Mouse (Mus musculus) thymus, adult 2 months (tissue): ENCODE results near the gene Homer1. TPM values are rescaled to one million over a fixed set of nuclear protein-coding genes. Genes with fewer than 3 reads are reported as not detected.

Experiments used
- DNase-seq: peaks from one replicate; pipeline ENCODE4 v3.0.0; 2021
- H3K27ac ChIP-seq: fragments of 200-500 bp; 2 replicates; pipeline ENCODE4 v1.5.1; 2012; ENCODE audit warnings: low read length, control low read depth; ENCODE audit not compliant: control insufficient read depth, insufficient read depth
- H3K27me3 ChIP-seq: fragments of 200-500 bp; 2 replicates; pipeline ENCODE4 v1.6.1; 2012; ENCODE audit warnings: mild to moderate bottlenecking, low read length, moderate library complexity, mixed read lengths; ENCODE audit not compliant: control insufficient read depth, insufficient read depth
- H3K36me3 ChIP-seq: fragments of 200-500 bp; 2 replicates; pipeline ENCODE4 v1.6.1; 2012; ENCODE audit warnings: mild to moderate bottlenecking, low read length, moderate library complexity; ENCODE audit not compliant: control insufficient read depth, insufficient read depth
- H3K4me1 ChIP-seq: fragments of 200-500 bp; replicated peaks from 2 replicates; pipeline ENCODE4 v1.6.1; 2012; ENCODE audit warnings: low read length; ENCODE audit not compliant: control insufficient read depth, insufficient read depth
- H3K4me3 ChIP-seq: fragments of 200-500 bp; 2 replicates; pipeline ENCODE4 v1.5.1; 2012; ENCODE audit warnings: mild to moderate bottlenecking, low read length, control low read depth, moderate library complexity; ENCODE audit not compliant: control insufficient read depth, insufficient read depth
- CTCF ChIP-seq: fragments of 200-500 bp; IDR thresholded peaks from 2 replicates; pipeline ENCODE4 v1.5.1; 2012; ENCODE audit warnings: mild to moderate bottlenecking, control low read depth, low read length, moderate library complexity, borderline replicate concordance; ENCODE audit not compliant: control insufficient read depth, poor library complexity, insufficient read depth; ENCODE audit errors: extremely low read depth
- POLR2A ChIP-seq: fragments of 200-500 bp; IDR thresholded peaks from 2 replicates; pipeline ENCODE4 v1.6.1; 2012; ENCODE audit warnings: mild to moderate bottlenecking, low read length, control low read depth, moderate library complexity; ENCODE audit not compliant: control insufficient read depth, poor library complexity, insufficient read depth; ENCODE audit errors: extremely low read depth
- WGBS: fragments of 180-500 bp; shearing (Covaris S2); methylation state at CpG from one replicate; pipeline ENCODE4 v1.1.7; 2018; 5-methylcytosine and 5-hydroxymethylcytosine counted together
- polyA plus RNA-seq: library from polyadenylated mRNA; depleted of rRNA; stranded (reverse); fragments of >200 nt; gene quantifications from 2 replicates; pipeline ENCODE4 v1.2.3, GENCODE M21; 2012

Gene Homer1
- polyA plus RNA-seq, 1 experiment = 2.5 TPM

DNA sequence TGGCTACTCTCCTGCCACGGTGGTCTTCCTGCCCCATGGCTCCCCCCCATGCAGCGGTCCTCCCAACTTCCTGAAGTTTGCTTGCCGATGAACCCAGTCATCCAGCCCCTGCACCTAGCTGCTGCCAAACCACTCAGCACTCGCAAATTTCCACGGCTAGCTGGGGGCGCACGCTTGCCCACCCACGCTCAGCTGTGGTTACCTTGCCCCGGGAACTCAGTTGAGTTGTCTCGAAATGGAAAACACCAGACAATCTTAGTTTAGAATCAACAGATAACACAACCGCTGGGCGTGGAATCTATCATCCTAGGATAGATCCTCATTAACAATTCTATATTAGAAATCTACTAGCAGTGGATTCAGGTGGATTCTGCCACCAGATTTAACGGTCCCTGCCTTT is 33.1 kb downstream of the Homer1 start:
- Histone ChIP-seq H3K27me3 (no peaks in the 10 kb centered on the region), H3K36me3 (no peaks in the 10 kb centered on the region), H3K4me1 (no peaks in the 10 kb centered on the region), H3K27ac (no peak overlapping the region), H3K4me3 (no peak overlapping the region)
- WGBS = 90% methylated on average over 13 of the region's 13 CpGs
- DNase-seq = no peak
- TF ChIP-seq POLR2A (no peak), CTCF (no peak)

GRCm38 (mm10) chr13:93335337-93335736 is 35.9 kb downstream of the Homer1 start:
- H3K36me3 ChIP-seq = no peaks in the 10 kb centered on the region
- H3K27me3 ChIP-seq = no peaks in the 10 kb centered on the region
- H3K27ac ChIP-seq = no peak overlapping the region
- no peaks in the 10 kb centered on the region for H3K4me1 ChIP-seq
- no peak for TF ChIP-seq CTCF
- H3K4me3 ChIP-seq = no peak overlapping the region
- 61% methylated on average over 3 of the region's 3 CpGs for WGBS
- DNase-seq = no peak

DNA sequence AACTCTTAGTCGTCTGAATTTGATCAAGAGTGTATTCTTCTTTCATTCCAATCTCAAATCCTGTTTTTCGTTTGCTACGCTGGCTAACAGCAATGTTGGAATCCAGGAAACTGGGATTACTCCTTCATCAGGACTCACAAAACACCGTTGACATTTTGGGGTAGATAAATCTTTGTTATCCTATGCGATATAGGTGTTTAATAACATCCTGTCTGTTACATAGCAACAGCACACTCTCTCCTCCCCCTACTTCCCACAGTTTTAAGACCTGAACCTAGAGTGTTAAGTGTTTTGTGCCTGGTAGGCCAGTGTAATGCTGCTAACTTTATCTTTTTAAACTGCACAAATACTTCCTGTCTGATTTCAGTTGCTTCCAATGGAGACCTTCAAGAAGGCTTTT is 39.0 kb downstream of the Homer1 start:
- Histone ChIP-seq H3K27me3 (no peaks in the 10 kb centered on the region), H3K4me1 (no peaks in the 10 kb centered on the region), H3K27ac (no peak overlapping the region), H3K4me3 (no peak overlapping the region), H3K36me3 (no peaks in the 10 kb centered on the region)
- DNase-seq = no peak
- no peak for TF ChIP-seq POLR2A
- TF ChIP-seq CTCF = no peak
- 64% methylated on average over 5 of the region's 5 CpGs for WGBS

GRCm38 (mm10) chr13:93340555-93341278 is 41.3 kb downstream of the Homer1 start:
- Histone ChIP-seq H3K4me3 (no peak overlapping the region), H3K27me3 (no peaks in the 10 kb centered on the region), H3K36me3 (no peaks in the 10 kb centered on the region), H3K27ac (no peak overlapping the region), H3K4me1 (no peaks in the 10 kb centered on the region)
- WGBS = 42% methylated on average over 3 of the region's 3 CpGs
- TF ChIP-seq CTCF = no peak
- no peak for TF ChIP-seq POLR2A
- no peak for DNase-seq

DNA sequence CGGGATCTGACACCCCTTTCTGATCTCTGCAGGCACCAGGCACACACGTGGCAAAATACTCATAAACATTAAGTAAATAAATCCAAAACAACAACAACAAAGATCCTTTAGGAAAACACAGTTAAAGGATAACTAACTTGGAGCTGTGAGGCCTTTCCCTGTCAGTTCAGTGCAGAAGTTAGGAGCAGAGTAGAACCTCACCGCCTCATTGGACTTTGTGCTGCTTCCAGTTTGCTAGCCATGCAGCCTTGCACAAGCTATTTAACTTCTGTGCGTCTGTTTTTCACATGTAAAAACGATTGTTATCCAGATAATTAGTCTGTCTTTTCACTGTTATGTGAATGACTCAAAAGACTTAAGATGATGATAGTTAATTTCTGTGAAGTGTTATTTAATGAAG is 43.2 kb downstream of the Homer1 start:
- no peak overlapping the region for H3K27ac ChIP-seq
- H3K4me1 ChIP-seq = no peaks in the 10 kb centered on the region
- H3K27me3 ChIP-seq = no peaks in the 10 kb centered on the region
- H3K4me3 ChIP-seq = no peak overlapping the region
- WGBS = 94% methylated on average over 5 of the region's 5 CpGs
- DNase-seq = no peak
- no peak for TF ChIP-seq POLR2A
- TF ChIP-seq CTCF = no peak
- H3K36me3 ChIP-seq = no peaks in the 10 kb centered on the region

- no peak for DNase-seq
- H3K27ac ChIP-seq = no peak overlapping the region
- 11% methylated on average over 1 of the region's 1 CpGs for WGBS
- H3K36me3 ChIP-seq = no peaks in the 10 kb centered on the region
- no peak overlapping the region for H3K4me3 ChIP-seq
- TF ChIP-seq POLR2A (no peak), CTCF (no peak)
- no peaks in the 10 kb centered on the region for H3K4me1 ChIP-seq
- H3K27me3 ChIP-seq = no peaks in the 10 kb centered on the region
Observed at GRCm38 (mm10) chr13:93344395-93344794, 45.0 kb downstream of the Homer1 start.

- DNase-seq = no peak
- WGBS = 93% methylated on average over 3 of the region's 3 CpGs
- TF ChIP-seq CTCF = no peak
- TF ChIP-seq POLR2A = no peak
- H3K4me3 ChIP-seq = no peak overlapping the region
- H3K36me3 ChIP-seq = no peaks in the 10 kb centered on the region
- H3K4me1 ChIP-seq = no peaks in the 10 kb centered on the region
- no peak overlapping the region for H3K27ac ChIP-seq
- no peaks in the 10 kb centered on the region for H3K27me3 ChIP-seq
Observed at GRCm38 (mm10) chr13:93345854-93346253, 46.4 kb downstream of the Homer1 start.
